Mouse (Mus musculus) embryonic facial prominence, embryonic 14.5 days (tissue): ENCODE data around the gene Apbb2. TPM values are rescaled to one million over a fixed set of nuclear protein-coding genes. Genes with fewer than 3 reads are reported as not detected.

Experiments
- ATAC-seq: fragments of 200-750 bp; cut with Nextera tagmentation; 2 replicates; pipeline ENCODE4 v1.8.0; 2017; ENCODE audit warnings: low read depth, moderate number of reproducible peaks, moderate TSS enrichment
- DNase-seq: peaks from one replicate; pipeline ENCODE4 v3.0.0-alpha.2; 2015; ENCODE audit warnings: low spot score
- H3K27ac ChIP-seq: fragments of 300-500 bp; sonication (generic); replicated peaks from 2 replicates; pipeline ENCODE4 v1.5.1; 2014; ENCODE audit warnings: low read depth, mild to moderate bottlenecking, low read length, moderate library complexity
- H3K27me3 ChIP-seq: fragments of 300-500 bp; sonication (generic); replicated peaks from 2 replicates; pipeline ENCODE4 v1.6.1; 2014; ENCODE audit warnings: low read length; ENCODE audit not compliant: control insufficient read depth, insufficient read depth
- H3K36me3 ChIP-seq: fragments of 300-500 bp; sonication (generic); 2 replicates; pipeline ENCODE4 v1.6.1; 2014; ENCODE audit warnings: low read length, mixed read lengths; ENCODE audit not compliant: control insufficient read depth, insufficient read depth
- H3K4me1 ChIP-seq: fragments of 300-500 bp; sonication (generic); 2 replicates; pipeline ENCODE4 v1.6.1; 2014; ENCODE audit warnings: antibody characterized with exemption, low read length; ENCODE audit not compliant: control insufficient read depth, insufficient read depth
- H3K4me2 ChIP-seq: fragments of 300-500 bp; sonication (generic); 2 replicates; pipeline ENCODE4 v1.6.1; 2014; ENCODE audit warnings: low read depth, mild to moderate bottlenecking, low read length, moderate library complexity, mixed read lengths
- H3K4me3 ChIP-seq: fragments of 300-500 bp; sonication (generic); 2 replicates; pipeline ENCODE4 v1.5.1; 2014; ENCODE audit warnings: low read depth, mild to moderate bottlenecking, low read length
- H3K9ac ChIP-seq: fragments of 300-500 bp; sonication (generic); 2 replicates; pipeline ENCODE4 v1.6.1; 2014; ENCODE audit warnings: low read depth, mild to moderate bottlenecking, low read length, moderate library complexity, mixed read lengths
- H3K9me3 ChIP-seq: fragments of 300-500 bp; sonication (generic); 2 replicates; pipeline ENCODE4 v1.6.1; 2016; ENCODE audit warnings: low read length; ENCODE audit not compliant: control insufficient read depth
- WGBS: fragments of 180-500 bp; shearing (Covaris S2); extraction: QIAGEN DNeasy Blood & Tissue Kit; methylation state at CpG from one replicate; pipeline ENCODE4 v1.1.7; 2014; 5-methylcytosine and 5-hydroxymethylcytosine counted together
- polyA plus RNA-seq: library from polyadenylated mRNA; unstranded; fragments of >200 nt; fragmentation: Nextera tagmentation; extraction: Ambion mirVana; gene quantifications from 2 replicates; pipeline ENCODE4 v1.2.1, GENCODE M21; 2014

The Apbb2 gene
- polyA plus RNA-seq, 1 experiment from 2014 or later, result 39.8 TPM

GRCm38 (mm10) chr5:66328766-66329165, 289.8 kb downstream of the Apbb2 start:
- no peak overlapping the region for H3K9ac ChIP-seq
- 86% methylated on average over 7 of the region's 7 CpGs for WGBS

GRCm38 (mm10) chr5:66327949-66328726, 290.4 kb downstream of the Apbb2 start:
- WGBS, result 45% methylated on average over 19 of the region's 19 CpGs
- no peaks in the 10 kb centered on the region for H3K27me3 ChIP-seq
- ATAC-seq, result peak; percentile 68; the same call in 1 of the 2 replicates

More at GRCm38 (mm10) chr5:66328766-66329165, 289.8 kb downstream of the Apbb2 start:
- Histone ChIP-seq H3K9me3 (no peaks in the 10 kb centered on the region), H3K27ac (no peak overlapping the region), H3K4me3 (no peak overlapping the region), H3K4me1 (no peaks in the 10 kb centered on the region), H3K27me3 (no peaks in the 10 kb centered on the region), H3K36me3 (no peaks in the 10 kb centered on the region), H3K4me2 (no peak overlapping the region)
- DNase-seq, result no peak
- no peak for ATAC-seq

GRCm38 (mm10) chr5:66326395-66326794, 292.2 kb downstream of the Apbb2 start:
- H3K9ac ChIP-seq, result no peak overlapping the region
- 74% methylated on average over 7 of the region's 7 CpGs for WGBS

More at GRCm38 (mm10) chr5:66327949-66328726, 290.4 kb downstream of the Apbb2 start:
- Histone ChIP-seq H3K4me2 (no peak overlapping the region), H3K4me3 (no peak overlapping the region), H3K9ac (no peak overlapping the region), H3K4me1 (no peaks in the 10 kb centered on the region), H3K9me3 (no peaks in the 10 kb centered on the region), H3K27ac (no peak overlapping the region), H3K36me3 (no peaks in the 10 kb centered on the region)
- peak; percentile 38 for DNase-seq

GRCm38 (mm10) chr5:66323603-66324002, 295.0 kb downstream of the Apbb2 start:
- Histone ChIP-seq H3K27me3 (no peaks in the 10 kb centered on the region), H3K4me3 (no peak overlapping the region), H3K27ac (no peak overlapping the region), H3K36me3 (no peaks in the 10 kb centered on the region), H3K4me1 (peaks cover 6% of the 10 kb centered on the region; the same call in 1 of the 2 replicates), H3K9ac (no peak overlapping the region), H3K9me3 (no peaks in the 10 kb centered on the region), H3K4me2 (no peak overlapping the region)
- 76% methylated on average over 11 of the region's 11 CpGs for WGBS
- DNase-seq, result no peak
- no peak for ATAC-seq

More at GRCm38 (mm10) chr5:66326395-66326794, 292.2 kb downstream of the Apbb2 start:
- no peaks in the 10 kb centered on the region for H3K27me3 ChIP-seq
- H3K36me3 ChIP-seq, result no peaks in the 10 kb centered on the region
- H3K4me1 ChIP-seq, result no peaks in the 10 kb centered on the region
- no peaks in the 10 kb centered on the region for H3K9me3 ChIP-seq
- H3K4me2 ChIP-seq, result no peak overlapping the region
- H3K27ac ChIP-seq, result no peak overlapping the region
- DNase-seq (no peak), ATAC-seq (no peak)
- no peak overlapping the region for H3K4me3 ChIP-seq

GRCm38 (mm10) chr5:66323131-66323530, 295.5 kb downstream of the Apbb2 start:
- no peak overlapping the region for H3K4me2 ChIP-seq
- no peaks in the 10 kb centered on the region for H3K27me3 ChIP-seq
- no peak overlapping the region for H3K27ac ChIP-seq
- H3K4me1 ChIP-seq, result peaks cover 6% of the 10 kb centered on the region; the same call in 1 of the 2 replicates
- DNase-seq (no peak), ATAC-seq (no peak)
- H3K9ac ChIP-seq, result no peak overlapping the region
- no peak overlapping the region for H3K4me3 ChIP-seq
- no peaks in the 10 kb centered on the region for H3K36me3 ChIP-seq
- H3K9me3 ChIP-seq, result no peaks in the 10 kb centered on the region
- WGBS, result 82% methylated on average over 4 of the region's 4 CpGs

GRCm38 (mm10) chr5:66319827-66320404, 298.7 kb downstream of the Apbb2 start:
- 26% methylated on average over 14 of the region's 14 CpGs for WGBS
- no peak for DNase-seq
- Histone ChIP-seq H3K27me3 (no peaks in the 10 kb centered on the region), H3K36me3 (no peaks in the 10 kb centered on the region), H3K4me2 (peak overlapping the region; percentile 28), H3K4me3 (no peak overlapping the region), H3K9ac (no peak overlapping the region), H3K27ac (0 out of 2 replicates have a peak overlapping the region, but pooled peaks have one; percentile 28), H3K9me3 (no peaks in the 10 kb centered on the region), H3K4me1 (peaks cover 6% of the 10 kb centered on the region; the same call in 1 of the 2 replicates)
- ATAC-seq, result peak; percentile 5; the same call in 1 of the 2 replicates

GRCm38 (mm10) chr5:66319341-66319740, 299.2 kb downstream of the Apbb2 start:
- 0 out of 2 replicates have a peak, but pooled peaks have one; percentile 26 for ATAC-seq
- WGBS, result 67% methylated on average over 6 of the region's 6 CpGs
- H3K36me3 ChIP-seq, result no peaks in the 10 kb centered on the region
- DNase-seq, result peak; percentile 37
- H3K9me3 ChIP-seq, result no peaks in the 10 kb centered on the region
- peak overlapping the region; percentile 28; the same call in 1 of the 2 replicates for H3K4me2 ChIP-seq
- H3K27me3 ChIP-seq, result no peaks in the 10 kb centered on the region
- H3K27ac ChIP-seq, result 0 out of 2 replicates have a peak overlapping the region, but pooled peaks have one; percentile 28
- peaks cover 6% of the 10 kb centered on the region; the same call in 1 of the 2 replicates for H3K4me1 ChIP-seq
- no peak overlapping the region for H3K9ac ChIP-seq
- no peak overlapping the region for H3K4me3 ChIP-seq

- H3K4me1 ChIP-seq, result peaks cover 6% of the 10 kb centered on the region; the same call in 1 of the 2 replicates
- H3K4me3 ChIP-seq, result no peak overlapping the region
- DNase-seq (no peak), ATAC-seq (no peak)
- H3K9me3 ChIP-seq, result no peaks in the 10 kb centered on the region
- WGBS, result 83% methylated on average over 5 of the region's 5 CpGs
- H3K4me2 ChIP-seq, result no peak overlapping the region
- H3K36me3 ChIP-seq, result no peaks in the 10 kb centered on the region
- no peak overlapping the region for H3K9ac ChIP-seq
- H3K27ac ChIP-seq, result no peak overlapping the region
- H3K27me3 ChIP-seq, result no peaks in the 10 kb centered on the region
These were observed 302.8 kb downstream of the Apbb2 start for GRCm38 (mm10) chr5:66315791-66316190.
